23 mouse cellular contexts compared by ENCODE assay signal in the genomic region with DNA sequence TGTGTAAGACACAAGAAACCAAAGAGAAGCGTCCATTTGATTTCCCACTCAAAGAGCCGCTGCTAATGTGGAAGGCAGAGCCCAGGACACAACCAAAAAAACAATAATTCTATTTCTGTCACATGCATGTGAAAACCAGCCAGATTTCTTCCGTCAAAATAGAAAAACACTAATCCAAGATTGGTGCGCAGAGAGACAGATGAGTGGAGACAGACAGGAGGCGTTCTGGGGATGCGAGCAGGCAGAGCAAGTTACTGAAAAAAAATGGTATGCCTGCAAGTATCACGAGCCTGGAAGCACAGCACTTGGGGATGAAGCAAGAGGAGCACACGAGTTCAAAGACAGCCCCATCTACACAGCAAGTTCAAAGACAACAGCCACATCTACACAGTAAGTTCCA.
DNase-seq lines count a peak whose midpoint lies in the region; ATAC-seq and TF ChIP-seq lines count a peak whose summit lies in the region.
"Had no signal": no experiment of that assay in that cellular context is flagged by ENCODE, and none has a peak within 500 bp of the region (broad histone marks: within the 10 kb centered on the region; RNA-seq: fewer than 3 reads in every experiment).

No protein-coding gene starts in this region.

- no peak for TF ChIP-seq CTCF in olfactory bulb, adult 2 months (IDR thresholded peaks at IDR 0.05; ENCODE audit: insufficient read depth, low read depth, low read length)

- H3K27ac ChIP-seq in heart, embryonic 15.5 days: peak overlapping the region; percentile 21
- H3K27ac ChIP-seq in olfactory bulb, adult 2 months (ENCODE audit: insufficient read depth, low read depth, low read length): 0 out of 2 replicates have a peak overlapping the region, but pooled peaks have one; percentile 4
- H3K27ac ChIP-seq: embryonic facial prominence, embryonic 10.5 days; embryonic facial prominence, embryonic 13.5 days; forebrain, embryonic 12.5 days; forebrain, embryonic 15.5 days; hindbrain, embryonic 12.5 days; hindbrain, embryonic 15.5 days had no signal

- H3K4me3 ChIP-seq in heart, embryonic 15.5 days: no peak overlapping the region
- no peak overlapping the region for H3K4me3 ChIP-seq in olfactory bulb, adult 2 months (ENCODE audit: insufficient read depth, low read depth, low read length)
- H3K4me3 ChIP-seq: embryonic facial prominence, embryonic 10.5 days; embryonic facial prominence, embryonic 13.5 days; erythroblast, embryonic 14.5 days; forebrain, embryonic 12.5 days; forebrain, embryonic 15.5 days; hindbrain, embryonic 12.5 days; hindbrain, embryonic 15.5 days had no signal

- TF ChIP-seq POLR2A in olfactory bulb, adult 2 months (IDR thresholded peaks at IDR 0.05; ENCODE audit: insufficient read depth, low read depth, low read length): no peak

- DNase-seq in heart, adult 9 months (ENCODE audit: low spot score in 2 of 2): no peak
- DNase-seq in layer of hippocampus, adult 18-20 months (ENCODE audit: low spot score in 2 of 2): peak; percentile 25 to 53
- DNase-seq in layer of hippocampus, postnatal 25 days (ENCODE audit: extremely low spot score in 1 of 2, low spot score in 1 of 2): no peak
- DNase-seq in brain, adult 2 months (ENCODE audit: low read depth, low spot score): peak; percentile 45
- DNase-seq: adrenal gland, adult 2 months; adrenal gland, postnatal 14 days; cerebellum, adult 11-12 months; cerebellum, adult 8-10 months; cerebellum, postnatal 10 days; cerebellum, postnatal 36 days; embryo, embryonic 11 days; gastrocnemius, postnatal 25 days had no signal

- H3K27me3 ChIP-seq in heart, embryonic 15.5 days: peaks cover 12% of the 10 kb centered on the region

- no peak overlapping the region for H3K9ac ChIP-seq in heart, embryonic 15.5 days
- H3K9ac ChIP-seq: embryonic facial prominence, embryonic 13.5 days; forebrain, embryonic 12.5 days; forebrain, embryonic 15.5 days; hindbrain, embryonic 12.5 days; hindbrain, embryonic 15.5 days had no signal

- no peak overlapping the region for H3K4me2 ChIP-seq in heart, embryonic 15.5 days
- H3K4me2 ChIP-seq: embryonic facial prominence, embryonic 13.5 days; forebrain, embryonic 12.5 days; forebrain, embryonic 15.5 days; hindbrain, embryonic 12.5 days; hindbrain, embryonic 15.5 days had no signal

- H3K36me3 ChIP-seq in heart, embryonic 15.5 days: no peaks in the 10 kb centered on the region
- H3K36me3 ChIP-seq: embryonic facial prominence, embryonic 10.5 days; embryonic facial prominence, embryonic 13.5 days; forebrain, embryonic 12.5 days; forebrain, embryonic 15.5 days; hindbrain, embryonic 12.5 days; hindbrain, embryonic 15.5 days had no signal

- no peaks in the 10 kb centered on the region for H3K9me3 ChIP-seq in heart, embryonic 15.5 days (replicated peaks)
- H3K9me3 ChIP-seq: embryonic facial prominence, embryonic 10.5 days; embryonic facial prominence, embryonic 13.5 days; forebrain, embryonic 12.5 days; forebrain, embryonic 15.5 days; hindbrain, embryonic 12.5 days; hindbrain, embryonic 15.5 days had no signal

- peaks cover 5% of the 10 kb centered on the region for H3K4me1 ChIP-seq in heart, embryonic 15.5 days (replicated peaks)
- peaks cover 40% of the 10 kb centered on the region for H3K4me1 ChIP-seq in olfactory bulb, adult 2 months (ENCODE audit: control insufficient read depth, insufficient read depth, low read length)
- H3K4me1 ChIP-seq: hindbrain, embryonic 15.5 days had no signal

- ATAC-seq in heart, embryonic 15.5 days (replicated peaks; ENCODE audit: insufficient number of reproducible peaks, insufficient read depth, low FRiP score, low read depth): no peak
- ATAC-seq: CD4-positive, CD25-positive, alpha-beta regulatory T cell, adult 4 months; forebrain, embryonic 15.5 days; intestine, postnatal 0 days had no signal

- 65% methylated on average over 8 of the region's 8 CpGs for WGBS in heart, embryonic 15.5 days
- 75% methylated on average over 8 of the region's 8 CpGs for WGBS in olfactory bulb, adult 2 months

Comparison
In these comparisons a context has a peak if more than half of its experiments do, and no peak if none do; other contexts are left out.
1. DNase-seq: peak in layer of hippocampus, adult 18-20 months (2 of 2) and brain, adult 2 months (single experiment); none in heart, adult 9 months (0 of 2) and layer of hippocampus, postnatal 25 days (0 of 2).